Mouse (Mus musculus): Measurements from ENCODE around the gene Wdr93. TPM values are rescaled to one million over a fixed set of nuclear protein-coding genes. Genes with fewer than 3 reads are reported as not detected.
A peak's percentile ranks its signal among the peaks of the same experiment; 100 is the strongest.

The Wdr93 gene
- polyA plus RNA-seq, 1 experiment = 6.6 TPM

- Histone ChIP-seq H3K4me3 (ENCODE audit: insufficient read depth, low read depth, low read length) (no peak overlapping the region), H3K4me1 (ENCODE audit: control insufficient read depth, insufficient read depth, insufficient read length, low read length) (no peaks in the 10 kb centered on the region), H3K27ac (replicated peaks; ENCODE audit: low read depth, low read length) (no peak overlapping the region)
These were observed 60.9 kb downstream of the Wdr93 start for GRCm38 (mm10) chr7:79803887-79804286.

GRCm38 (mm10) chr7:79808561-79808960 is 65.6 kb downstream of the Wdr93 start:
- H3K27ac ChIP-seq (replicated peaks; ENCODE audit: low read depth, low read length) = no peak overlapping the region
- no peak overlapping the region for H3K4me3 ChIP-seq (ENCODE audit: insufficient read depth, low read depth, low read length)
- H3K4me1 ChIP-seq (ENCODE audit: control insufficient read depth, insufficient read depth, insufficient read length, low read length) = no peaks in the 10 kb centered on the region

GRCm38 (mm10) chr7:79810611-79811506 is 67.9 kb downstream of the Wdr93 start, which contains the start of gene Mesp2:
Gene Mesp2 (plus strand): TSS chr7:79810727.
- no peaks in the 10 kb centered on the region for H3K4me1 ChIP-seq (ENCODE audit: control insufficient read depth, insufficient read depth, insufficient read length, low read length)
- H3K4me3 ChIP-seq (ENCODE audit: insufficient read depth, low read depth, low read length) = peak within 1 kb of the TSS; percentile 28; the same call in 1 of the 2 replicates
- H3K27ac ChIP-seq (replicated peaks; ENCODE audit: low read depth, low read length) = no peak within 1 kb of the TSS

- H3K27ac ChIP-seq (replicated peaks; ENCODE audit: low read depth, low read length) = no peak overlapping the region
- H3K4me3 ChIP-seq (ENCODE audit: insufficient read depth, low read depth, low read length) = no peak overlapping the region
- H3K4me1 ChIP-seq (ENCODE audit: control insufficient read depth, insufficient read depth, insufficient read length, low read length) = no peaks in the 10 kb centered on the region
These were observed 70.4 kb downstream of the Wdr93 start for GRCm38 (mm10) chr7:79813409-79813808.

GRCm38 (mm10) chr7:79818321-79818720 is 75.4 kb downstream of the Wdr93 start:
- Histone ChIP-seq H3K27ac (replicated peaks; ENCODE audit: low read depth, low read length) (no peak overlapping the region), H3K4me3 (ENCODE audit: insufficient read depth, low read depth, low read length) (no peak overlapping the region), H3K4me1 (ENCODE audit: control insufficient read depth, insufficient read depth, insufficient read length, low read length) (no peaks in the 10 kb centered on the region)

- Histone ChIP-seq H3K27ac (replicated peaks; ENCODE audit: low read depth, low read length) (no peak overlapping the region), H3K4me3 (ENCODE audit: insufficient read depth, low read depth, low read length) (no peak overlapping the region), H3K4me1 (ENCODE audit: control insufficient read depth, insufficient read depth, insufficient read length, low read length) (no peaks in the 10 kb centered on the region)
These were observed 76.6 kb downstream of the Wdr93 start for GRCm38 (mm10) chr7:79819515-79819914.

GRCm38 (mm10) chr7:79819996-79820395 is 77.0 kb downstream of the Wdr93 start:
- Histone ChIP-seq H3K4me3 (ENCODE audit: insufficient read depth, low read depth, low read length) (no peak overlapping the region), H3K4me1 (ENCODE audit: control insufficient read depth, insufficient read depth, insufficient read length, low read length) (no peaks in the 10 kb centered on the region), H3K27ac (replicated peaks; ENCODE audit: low read depth, low read length) (no peak overlapping the region)

GRCm38 (mm10) chr7:79822092-79822695 is 79.2 kb downstream of the Wdr93 start:
- H3K27ac ChIP-seq (replicated peaks; ENCODE audit: low read depth, low read length) = no peak overlapping the region
- H3K4me3 ChIP-seq (ENCODE audit: insufficient read depth, low read depth, low read length) = no peak overlapping the region

GRCm38 (mm10) chr7:79828341-79828740 is 85.4 kb downstream of the Wdr93 start:
- Histone ChIP-seq H3K27ac (replicated peaks; ENCODE audit: low read depth, low read length) (no peak overlapping the region), H3K4me1 (ENCODE audit: control insufficient read depth, insufficient read depth, insufficient read length, low read length) (no peaks in the 10 kb centered on the region), H3K4me3 (ENCODE audit: insufficient read depth, low read depth, low read length) (no peak overlapping the region)

More at GRCm38 (mm10) chr7:79822092-79822695, 79.2 kb downstream of the Wdr93 start:
- H3K4me1 ChIP-seq (ENCODE audit: control insufficient read depth, insufficient read depth, insufficient read length, low read length) = no peaks in the 10 kb centered on the region

GRCm38 (mm10) chr7:79831145-79831544 is 88.2 kb downstream of the Wdr93 start:
- Histone ChIP-seq H3K4me1 (ENCODE audit: control insufficient read depth, insufficient read depth, insufficient read length, low read length) (no peaks in the 10 kb centered on the region), H3K27ac (replicated peaks; ENCODE audit: low read depth, low read length) (peak overlapping the region; percentile 32; the same call in 1 of the 2 replicates), H3K4me3 (ENCODE audit: insufficient read depth, low read depth, low read length) (no peak overlapping the region)

- Histone ChIP-seq H3K4me3 (ENCODE audit: insufficient read depth, low read depth, low read length) (no peak overlapping the region), H3K27ac (replicated peaks; ENCODE audit: low read depth, low read length) (peak overlapping the region; percentile 32; the same call in 1 of the 2 replicates), H3K4me1 (ENCODE audit: control insufficient read depth, insufficient read depth, insufficient read length, low read length) (no peaks in the 10 kb centered on the region)
These were observed 88.6 kb downstream of the Wdr93 start for GRCm38 (mm10) chr7:79831585-79831984.

- no peaks in the 10 kb centered on the region for H3K4me1 ChIP-seq (ENCODE audit: control insufficient read depth, insufficient read depth, insufficient read length, low read length)
- no peak overlapping the region for H3K4me3 ChIP-seq (ENCODE audit: insufficient read depth, low read depth, low read length)
- H3K27ac ChIP-seq (replicated peaks; ENCODE audit: low read depth, low read length) = no peak overlapping the region
These were observed 90.0 kb downstream of the Wdr93 start for GRCm38 (mm10) chr7:79832980-79833379.

- Histone ChIP-seq H3K4me1 (ENCODE audit: control insufficient read depth, insufficient read depth, insufficient read length, low read length) (no peaks in the 10 kb centered on the region), H3K27ac (replicated peaks; ENCODE audit: low read depth, low read length) (no peak overlapping the region), H3K4me3 (ENCODE audit: insufficient read depth, low read depth, low read length) (no peak overlapping the region)
These were observed 92.2 kb downstream of the Wdr93 start for GRCm38 (mm10) chr7:79835196-79835595.

Measured in brown adipose tissue, adult 24 weeks (tissue).